Mouse (Mus musculus) heart, embryonic 14.5 days (tissue): ENCODE results near the gene Zfp423. TPM values are rescaled to one million over a fixed set of nuclear protein-coding genes. Genes with fewer than 3 reads are reported as not detected.

Experiments used
- ATAC-seq: fragments of 200-750 bp; cut with Nextera tagmentation; 2 replicates; pipeline ENCODE4 v1.8.0; 2017; ENCODE audit warnings: low read depth, moderate TSS enrichment; ENCODE audit not compliant: insufficient number of reproducible peaks, insufficient read depth, low FRiP score
- H3K27ac ChIP-seq, 2 experiments: fragments of 200-500 bp in 1 of 2; fragments of 300-500 bp in 1 of 2; sonication (generic) in 1 of 2; replicated peaks in 1 of 2; 2 replicates each; pipeline ENCODE4 v1.5.1; 2012 to 2014; ENCODE audit warnings: low read depth in 2 of 2, low read length in 2 of 2, control low read depth in 1 of 2, mild to moderate bottlenecking in 1 of 2, mixed read lengths in 1 of 2; ENCODE audit not compliant: control insufficient read depth in 1 of 2, insufficient read depth in 1 of 2
- H3K27me3 ChIP-seq: fragments of 300-500 bp; sonication (generic); 2 replicates; pipeline ENCODE4 v1.6.1; 2014; ENCODE audit warnings: mild to moderate bottlenecking, low read length, control low read depth; ENCODE audit not compliant: control insufficient read depth, insufficient read depth
- H3K36me3 ChIP-seq: fragments of 300-500 bp; sonication (generic); 2 replicates; pipeline ENCODE4 v1.6.1; 2014; ENCODE audit warnings: mild to moderate bottlenecking, control low read depth, low read length, mixed read lengths; ENCODE audit not compliant: control insufficient read depth, insufficient read depth
- H3K4me1 ChIP-seq, 2 experiments: fragments of 200-500 bp in 1 of 2; fragments of 300-500 bp in 1 of 2; sonication (generic) in 1 of 2; 2 replicates each; pipeline ENCODE4 v1.6.1; 2012 to 2014; ENCODE audit warnings: low read length in 2 of 2, control low read depth in 1 of 2, mixed read lengths in 1 of 2; ENCODE audit not compliant: control insufficient read depth in 2 of 2, insufficient read depth in 2 of 2
- H3K4me2 ChIP-seq: fragments of 300-500 bp; sonication (generic); 2 replicates; pipeline ENCODE4 v1.6.1; 2014; ENCODE audit warnings: mild to moderate bottlenecking, low read length
- H3K4me3 ChIP-seq, 2 experiments: fragments of 200-500 bp in 1 of 2; fragments of 300-500 bp in 1 of 2; sonication (generic) in 1 of 2; 2 replicates each; pipeline ENCODE4 v1.5.1; 2012 to 2014; ENCODE audit warnings: low read length in 2 of 2, mild to moderate bottlenecking in 2 of 2, control low read depth in 1 of 2, low read depth in 1 of 2, moderate library complexity in 1 of 2; ENCODE audit not compliant: control insufficient read depth in 1 of 2, insufficient read depth in 1 of 2
- H3K9ac ChIP-seq: fragments of 300-500 bp; sonication (generic); 2 replicates; pipeline ENCODE4 v1.6.1; 2014; ENCODE audit warnings: mild to moderate bottlenecking, low read length
- H3K9me3 ChIP-seq: fragments of 300-500 bp; sonication (generic); 2 replicates; pipeline ENCODE4 v1.6.1; 2016; ENCODE audit warnings: low read length, control low read depth; ENCODE audit not compliant: control insufficient read depth
- WGBS: fragments of 180-500 bp; shearing (Covaris S2); extraction: QIAGEN DNeasy Blood & Tissue Kit; methylation state at CpG from one replicate; pipeline ENCODE4 v1.1.7; 2014; 5-methylcytosine and 5-hydroxymethylcytosine counted together
- polyA plus RNA-seq: library from polyadenylated mRNA; unstranded; fragments of >200 nt; fragmentation: Nextera tagmentation; extraction: Ambion mirVana; gene quantifications from 2 replicates; pipeline ENCODE4 v1.2.1, GENCODE M21; 2014

The Zfp423 gene
- polyA plus RNA-seq, 1 experiment from 2014 or later, result 5.1 TPM

DNA sequence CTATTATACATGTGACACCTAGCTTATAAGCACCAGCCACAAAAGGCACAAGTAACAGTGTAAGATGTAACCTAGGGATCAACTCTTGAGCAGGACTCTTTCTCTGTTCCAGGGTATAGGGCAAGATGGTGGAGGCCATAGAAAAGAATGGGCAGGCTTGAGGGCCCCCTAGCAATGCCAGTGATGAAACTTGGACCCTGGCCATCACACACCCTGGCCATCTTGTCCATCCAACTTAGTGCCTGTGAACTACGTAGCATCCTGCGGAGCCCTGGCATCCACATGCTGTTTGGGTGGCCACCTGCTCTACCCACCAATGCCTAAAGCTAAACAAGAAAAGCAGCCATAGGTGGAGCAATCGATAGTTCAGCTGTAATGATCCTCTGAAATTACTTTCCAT is 254.6 kb downstream of the Zfp423 start:
- no peak for ATAC-seq
- H3K36me3 ChIP-seq, result no peaks in the 10 kb centered on the region
- H3K9ac ChIP-seq, result no peak overlapping the region
- peaks cover 4 to 6% of the 10 kb centered on the region in 2 experiments; a peak in 2 of 4 replicates for H3K4me1 ChIP-seq
- H3K27me3 ChIP-seq, result no peaks in the 10 kb centered on the region
- H3K9me3 ChIP-seq, result no peaks in the 10 kb centered on the region
- H3K27ac ChIP-seq, result no peak overlapping the region
- H3K4me2 ChIP-seq, result no peak overlapping the region
- 93% methylated on average over 3 of the region's 3 CpGs for WGBS
- no peak overlapping the region for H3K4me3 ChIP-seq

DNA sequence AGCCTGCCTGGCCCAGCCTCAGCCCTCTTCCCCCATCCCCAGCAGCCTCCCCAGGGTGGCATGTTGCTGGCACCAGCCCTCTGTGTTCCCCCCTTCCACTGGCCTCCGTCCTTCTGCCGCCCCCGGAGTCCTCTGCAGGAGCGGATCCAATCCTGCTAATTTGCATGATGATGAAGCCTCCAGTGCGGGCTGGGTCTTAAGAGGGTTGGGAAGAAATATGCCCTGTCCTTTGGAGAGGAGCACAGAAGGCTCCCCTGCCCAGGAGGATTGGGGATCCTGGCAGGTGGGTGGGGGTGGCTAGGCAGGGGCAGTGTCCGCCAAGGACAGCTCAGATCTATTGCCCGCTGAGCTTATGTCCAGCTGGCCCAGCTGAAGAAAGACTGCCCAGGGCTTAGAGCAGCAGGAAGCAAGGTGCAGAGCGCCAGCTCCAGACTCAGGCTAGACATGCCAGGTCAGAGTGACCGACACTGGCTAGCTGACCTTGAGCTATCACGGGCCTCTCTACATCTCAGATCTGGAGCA is 256.5 kb downstream of the Zfp423 start:
- Histone ChIP-seq H3K36me3 (no peaks in the 10 kb centered on the region), H3K27me3 (no peaks in the 10 kb centered on the region), H3K4me3 (no peak overlapping the region), H3K27ac (0 out of 4 replicates have a peak overlapping the region, but pooled peaks of 1 of the 2 experiments have one; percentile 11), H3K9me3 (no peaks in the 10 kb centered on the region), H3K4me2 (no peak overlapping the region), H3K4me1 (peaks cover 4 to 6% of the 10 kb centered on the region in 2 experiments; a peak in 2 of 4 replicates), H3K9ac (no peak overlapping the region)
- no peak for ATAC-seq
- WGBS, result 41% methylated on average over 10 of the region's 10 CpGs

DNA sequence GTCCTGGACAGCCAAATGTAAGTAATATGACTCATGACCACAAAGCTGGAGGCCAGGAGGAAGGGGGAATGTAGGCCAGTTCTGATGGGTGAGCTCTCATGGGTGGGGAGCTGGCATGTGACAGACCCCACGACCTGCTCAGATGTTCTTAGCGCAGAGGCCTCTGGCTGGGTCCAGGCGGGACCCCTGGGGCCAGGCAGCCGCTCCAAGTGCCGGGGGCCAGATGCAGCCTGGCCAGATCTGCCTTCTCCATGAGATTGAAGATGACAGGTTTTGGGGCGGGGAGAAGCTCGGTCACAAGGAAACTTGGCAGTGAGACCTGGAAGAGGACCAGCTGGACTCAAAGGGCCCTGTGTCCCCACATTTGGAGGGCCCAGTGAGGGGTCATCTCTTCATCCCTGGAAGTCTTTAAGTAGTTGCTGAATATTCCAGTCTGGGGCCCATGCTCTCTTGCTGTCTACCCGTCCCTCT is 257.3 kb downstream of the Zfp423 start:
- no peak overlapping the region for H3K27ac ChIP-seq

DNA sequence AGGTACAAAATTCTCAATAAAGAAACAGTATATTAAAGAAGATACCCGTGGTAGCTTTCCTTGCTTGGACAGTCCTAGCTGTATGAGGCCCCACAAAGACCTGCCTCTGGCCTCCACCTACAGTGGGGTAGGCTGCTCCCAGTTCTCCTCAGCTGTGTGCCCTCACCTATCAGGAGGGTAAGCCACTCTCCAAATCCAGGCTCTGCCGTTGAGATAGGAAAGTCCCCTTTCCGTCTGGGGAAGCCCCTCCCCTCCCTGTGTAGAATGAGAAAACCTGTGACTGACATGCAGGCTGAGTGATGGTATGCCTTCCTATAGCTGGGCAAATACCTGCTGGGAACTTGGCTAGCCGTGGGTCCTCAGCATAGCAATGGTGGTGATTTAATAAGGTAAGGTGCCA is 257.8 kb downstream of the Zfp423 start:
- Histone ChIP-seq H3K4me2 (no peak overlapping the region), H3K4me3 (no peak overlapping the region), H3K27ac (no peak overlapping the region), H3K36me3 (no peaks in the 10 kb centered on the region), H3K4me1 (peaks cover 4 to 6% of the 10 kb centered on the region in 2 experiments; a peak in 2 of 4 replicates), H3K27me3 (no peaks in the 10 kb centered on the region), H3K9me3 (no peaks in the 10 kb centered on the region), H3K9ac (no peak overlapping the region)
- WGBS, result 44% methylated on average over 4 of the region's 4 CpGs
- no peak for ATAC-seq

More for the DNA sequence above, 257.3 kb downstream of the Zfp423 start:
- no peaks in the 10 kb centered on the region for H3K9me3 ChIP-seq
- peaks cover 4 to 6% of the 10 kb centered on the region in 2 experiments; a peak in 2 of 4 replicates for H3K4me1 ChIP-seq
- H3K4me3 ChIP-seq, result no peak overlapping the region
- WGBS, result 54% methylated on average over 8 of the region's 8 CpGs
- H3K27me3 ChIP-seq, result no peaks in the 10 kb centered on the region
- no peak overlapping the region for H3K9ac ChIP-seq
- no peaks in the 10 kb centered on the region for H3K36me3 ChIP-seq
- no peak for ATAC-seq
- H3K4me2 ChIP-seq, result no peak overlapping the region

DNA sequence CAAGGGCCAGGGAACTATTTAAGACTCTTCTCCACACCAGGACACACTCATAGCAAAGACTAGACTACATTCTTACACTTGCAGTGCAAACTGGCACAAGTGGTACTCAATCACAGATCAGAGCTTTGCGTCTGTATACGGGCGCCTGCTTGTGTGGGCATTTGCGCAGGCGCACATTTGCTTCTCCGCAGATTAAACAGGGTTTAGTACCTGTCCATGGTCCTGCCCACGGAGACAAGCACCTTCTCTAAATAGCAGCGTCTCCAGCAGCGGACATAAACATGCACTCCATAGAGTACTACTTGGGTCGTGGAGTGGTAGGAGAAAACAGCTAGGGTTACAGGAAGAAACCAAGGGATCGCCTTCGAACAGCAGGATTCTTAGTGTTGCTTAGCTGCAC is 259.1 kb downstream of the Zfp423 start:
- ATAC-seq, result no peak
- Histone ChIP-seq H3K9me3 (no peaks in the 10 kb centered on the region), H3K4me1 (peaks cover 4 to 6% of the 10 kb centered on the region in 2 experiments; a peak in 2 of 4 replicates), H3K9ac (no peak overlapping the region), H3K36me3 (no peaks in the 10 kb centered on the region), H3K4me2 (no peak overlapping the region), H3K27ac (no peak overlapping the region), H3K4me3 (no peak overlapping the region), H3K27me3 (no peaks in the 10 kb centered on the region)
- 34% methylated on average over 12 of the region's 12 CpGs for WGBS

DNA sequence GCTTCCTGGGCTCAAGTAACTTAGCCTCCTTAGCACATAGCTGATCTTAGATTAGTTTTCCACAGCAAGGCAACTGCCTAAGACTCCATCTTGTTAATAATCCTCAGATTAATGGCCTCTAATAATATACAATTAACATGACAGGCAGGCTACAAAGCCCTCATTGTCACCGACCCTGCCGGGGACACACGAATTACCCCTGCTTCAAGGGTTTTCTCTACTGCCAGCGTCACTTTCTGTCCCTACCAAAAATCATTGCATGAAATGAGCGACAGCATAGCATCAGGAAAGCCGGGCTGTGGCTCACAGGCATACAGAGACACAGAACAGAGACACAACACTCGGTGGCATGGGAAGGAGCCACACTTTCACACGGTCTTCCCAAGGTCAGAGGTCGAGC is 262.3 kb downstream of the Zfp423 start:
- H3K9ac ChIP-seq, result no peak overlapping the region
- H3K4me3 ChIP-seq, result no peak overlapping the region
- WGBS, result 64% methylated on average over 9 of the region's 9 CpGs
- H3K27ac ChIP-seq, result no peak overlapping the region
- ATAC-seq, result no peak
- no peaks in the 10 kb centered on the region for H3K36me3 ChIP-seq
- H3K9me3 ChIP-seq, result no peaks in the 10 kb centered on the region
- no peak overlapping the region for H3K4me2 ChIP-seq
- no peaks in the 10 kb centered on the region for H3K27me3 ChIP-seq
- peaks cover 0 to 6% of the 10 kb centered on the region in 2 experiments; a peak in 3 of 4 replicates for H3K4me1 ChIP-seq

DNA sequence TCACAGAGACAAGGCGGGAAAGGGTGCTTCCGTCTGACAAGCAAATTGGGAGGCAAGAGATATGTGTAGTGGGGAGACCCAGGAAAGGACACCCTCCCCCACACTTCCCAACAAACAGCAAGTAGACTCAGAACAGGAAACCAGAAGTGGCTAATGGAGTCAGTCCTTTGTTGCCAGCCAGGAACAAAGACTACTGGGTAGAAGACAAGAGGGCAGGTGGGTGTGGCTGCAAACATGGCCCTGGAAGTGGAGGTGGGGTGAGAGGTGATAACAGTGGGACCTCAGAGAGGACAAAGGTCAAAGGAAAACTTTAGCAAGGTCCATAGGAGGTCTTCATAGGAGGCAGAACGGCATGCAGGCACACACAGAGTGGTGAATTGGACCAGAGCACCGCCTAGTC is 265.7 kb downstream of the Zfp423 start:
- H3K27me3 ChIP-seq, result no peaks in the 10 kb centered on the region; the same call in 1 of the 2 replicates
- WGBS, result 50% methylated on average over 4 of the region's 4 CpGs
- no peak overlapping the region for H3K4me2 ChIP-seq
- H3K9ac ChIP-seq, result no peak overlapping the region
- H3K36me3 ChIP-seq, result no peaks in the 10 kb centered on the region
- ATAC-seq, result no peak
- no peaks in the 10 kb centered on the region for H3K9me3 ChIP-seq
- no peak overlapping the region for H3K4me3 ChIP-seq
- H3K4me1 ChIP-seq, result peaks cover 5 to 8% of the 10 kb centered on the region in 2 experiments; a peak in 2 of 4 replicates
- no peak overlapping the region for H3K27ac ChIP-seq
